Mouse (Mus musculus) cerebellum, postnatal 36 days (tissue): ENCODE data around the gene Tgds.
"Not testable (repeated sequence)": the region's sequence is repeated elsewhere in the genome, so short reads cannot be mapped to it uniquely, and the experiment has no call there.

Source experiments
- DNase-seq, 2 experiments: peaks; one replicate each; pipeline ENCODE4 v3.0.0; 2021 to 2022; ENCODE audit warnings: mixed read lengths in 2 of 2

Gene Tgds

GRCm38 (mm10) chr14:118132642-118132977, at the start of gene Tgds:
Tgds (minus strand) TSS chr14:118132755.
- peak; percentile 99 to 100 for DNase-seq

DNA sequence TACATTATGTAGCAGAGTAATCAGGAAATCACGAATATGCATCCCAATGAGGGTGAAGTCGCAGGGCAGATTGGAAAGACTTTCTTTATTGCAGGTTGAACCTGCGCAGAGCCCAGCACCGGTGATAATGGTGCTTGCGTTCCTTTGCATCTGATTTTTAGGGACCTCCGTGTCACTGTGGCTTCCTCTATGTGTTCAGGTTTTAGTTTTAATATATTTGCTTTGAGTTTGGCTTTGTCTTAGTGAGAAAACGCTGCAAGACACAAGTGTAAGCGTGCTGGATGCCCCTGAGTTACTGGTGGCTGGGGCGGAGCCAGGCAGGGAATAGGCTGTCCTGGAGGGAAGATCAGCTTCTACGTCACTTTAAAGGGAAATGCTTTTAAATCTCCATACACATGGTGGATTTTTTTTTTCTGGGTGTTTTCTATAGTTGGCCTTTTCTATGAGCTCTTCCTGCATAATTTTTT, 48.2 kb upstream of the Tgds start:
- DNase-seq: peak; percentile 58 to 64

GRCm38 (mm10) chr14:118180117-118180557, 47.6 kb upstream of the Tgds start:
- DNase-seq: peak; percentile 52

DNA sequence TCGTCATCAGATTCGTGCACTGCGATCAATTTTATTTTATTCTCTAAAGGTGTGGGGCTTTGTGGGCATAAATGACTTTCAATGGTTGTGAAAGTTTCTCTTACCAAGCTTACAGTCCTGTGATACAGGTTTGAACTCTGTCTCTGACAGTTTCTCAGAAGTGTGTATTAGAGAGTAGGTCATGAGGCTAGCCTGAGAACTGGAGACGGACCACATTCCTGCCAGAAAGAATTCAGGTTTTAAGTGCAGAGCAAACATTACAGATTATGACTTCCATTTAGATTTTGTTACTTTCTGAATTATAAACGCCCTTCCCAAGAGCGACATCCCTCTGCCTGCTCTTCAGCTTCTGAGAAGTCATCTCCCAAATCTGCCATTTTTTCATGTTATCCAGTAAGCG, 47.1 kb upstream of the Tgds start:
- DNase-seq: no peak

DNA sequence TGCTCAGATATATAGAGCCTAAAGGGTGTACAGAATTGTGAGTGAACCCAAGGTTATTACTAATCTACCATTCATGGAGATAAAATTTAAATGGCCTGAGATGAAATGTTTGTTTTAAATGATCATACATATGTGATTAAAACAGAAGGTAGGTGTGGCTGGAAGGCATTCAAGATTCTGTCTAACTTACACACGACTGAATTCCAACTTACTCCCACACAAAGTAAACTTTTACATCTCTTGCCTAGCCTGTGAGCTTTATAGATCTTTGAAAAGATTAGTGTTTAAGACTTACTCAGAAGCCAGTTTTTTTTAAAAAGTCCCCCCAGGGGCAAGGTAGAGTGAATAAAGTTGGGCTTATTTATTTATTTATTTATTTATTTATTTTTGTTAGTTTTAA, 46.7 kb upstream of the Tgds start:
- no peak for DNase-seq

DNA sequence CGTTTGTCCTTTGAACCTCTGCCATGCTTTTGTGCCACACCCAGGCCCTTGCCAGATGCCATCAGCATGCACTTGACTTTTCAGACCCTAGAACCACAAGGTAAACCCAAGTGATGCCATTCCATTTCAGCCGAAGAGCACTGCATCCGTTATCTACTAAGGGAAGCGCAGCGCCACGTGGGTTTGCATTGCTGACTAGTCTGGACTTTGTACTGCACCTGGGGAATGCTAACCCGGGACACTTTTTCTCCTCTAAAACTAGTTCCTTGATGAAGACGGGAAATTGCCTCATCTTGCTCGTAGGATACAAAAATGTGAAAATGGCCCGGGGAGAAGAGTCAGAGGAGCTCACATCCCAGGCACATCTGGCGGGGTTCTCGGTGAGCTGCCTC, 43.1 kb upstream of the Tgds start:
- DNase-seq: no peak

DNA sequence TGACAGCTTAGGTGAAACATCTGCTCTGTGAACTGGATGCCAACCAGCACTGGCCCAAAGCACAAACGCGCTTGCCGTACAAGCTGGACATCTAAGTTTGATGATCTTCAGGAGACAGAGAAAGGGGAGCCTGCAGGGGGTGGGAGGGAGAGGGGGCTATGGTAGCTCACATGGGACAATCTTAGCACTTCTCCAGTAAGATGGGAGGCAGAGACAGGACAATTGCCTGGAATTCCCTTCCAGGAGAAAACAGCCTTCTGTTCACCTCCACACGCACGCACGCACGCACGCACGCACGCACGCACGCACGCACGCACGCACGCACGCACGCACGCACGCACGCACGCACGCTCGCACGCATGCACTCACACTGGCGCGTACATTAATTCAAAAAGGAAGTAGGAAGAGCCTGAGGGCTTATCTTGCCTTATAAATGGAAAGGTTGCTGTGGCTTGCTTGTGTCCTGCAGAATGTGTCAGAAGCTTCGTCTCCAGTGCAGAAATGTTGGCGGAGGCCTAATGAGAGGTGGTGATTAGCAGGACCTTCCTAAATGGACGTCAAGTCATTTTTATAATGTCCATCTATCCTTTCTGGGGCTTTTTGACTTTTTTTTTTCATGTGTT, 42.6 kb upstream of the Tgds start:
- DNase-seq: no peak

DNA sequence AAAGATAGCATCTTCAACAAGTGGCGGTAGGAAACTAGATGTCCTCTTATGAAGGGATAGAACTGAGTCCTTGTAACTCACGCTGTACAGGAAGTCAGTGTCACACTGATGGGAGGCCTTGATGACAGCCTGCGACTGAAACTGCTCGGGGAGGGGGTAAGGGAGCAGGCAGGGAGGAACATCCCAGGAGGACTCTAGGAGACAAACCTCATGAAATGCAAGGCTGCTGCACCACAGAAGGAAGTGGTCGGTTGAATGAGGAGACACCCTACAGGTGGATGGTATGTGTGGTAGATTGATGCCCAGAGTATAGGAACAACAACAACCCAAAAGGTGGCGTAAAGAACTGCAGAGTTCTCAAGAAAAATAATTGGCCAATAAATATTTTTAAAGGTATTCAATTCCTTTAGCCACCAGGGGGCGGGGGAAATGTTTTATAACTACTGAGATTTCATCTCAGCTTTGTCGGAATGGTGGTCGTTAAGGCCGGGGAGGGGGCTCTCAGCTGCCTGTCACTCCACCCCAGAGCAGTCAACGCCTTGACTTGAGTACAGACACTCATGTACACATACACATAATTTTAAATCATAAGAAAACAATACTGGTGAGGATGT, 41.1 kb upstream of the Tgds start:
- no peak for DNase-seq

- no peak for DNase-seq
Measured at GRCm38 (mm10) chr14:118168776-118169175, 36.2 kb upstream of the Tgds start.

DNA sequence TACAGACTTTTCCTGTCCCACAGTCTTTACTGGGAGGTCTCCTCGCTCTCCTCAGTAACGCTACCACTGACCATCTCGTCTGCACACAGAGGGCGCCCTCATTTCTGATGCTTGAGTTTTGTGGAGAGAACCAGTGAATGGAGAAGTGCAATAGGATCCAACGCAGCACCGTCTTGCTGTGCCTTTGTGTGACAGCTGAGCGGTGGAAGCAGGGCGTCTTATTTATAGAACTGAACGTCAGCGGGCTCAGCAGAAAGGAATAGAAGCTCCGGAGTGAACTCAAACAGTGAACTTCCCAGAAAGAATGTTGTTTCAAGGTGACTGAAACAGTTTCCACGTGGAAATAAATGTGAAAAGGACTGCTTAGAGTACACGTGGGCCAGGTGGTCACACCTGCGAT, 30.1 kb upstream of the Tgds start:
- DNase-seq: no peak

GRCm38 (mm10) chr14:118161751-118162150, 29.2 kb upstream of the Tgds start:
- no peak for DNase-seq

- peak; percentile 54 to 56 for DNase-seq
Measured at GRCm38 (mm10) chr14:118157146-118157545, 24.6 kb upstream of the Tgds start.

- no peak for DNase-seq
Measured at GRCm38 (mm10) chr14:118156740-118157139, 24.2 kb upstream of the Tgds start.

DNA sequence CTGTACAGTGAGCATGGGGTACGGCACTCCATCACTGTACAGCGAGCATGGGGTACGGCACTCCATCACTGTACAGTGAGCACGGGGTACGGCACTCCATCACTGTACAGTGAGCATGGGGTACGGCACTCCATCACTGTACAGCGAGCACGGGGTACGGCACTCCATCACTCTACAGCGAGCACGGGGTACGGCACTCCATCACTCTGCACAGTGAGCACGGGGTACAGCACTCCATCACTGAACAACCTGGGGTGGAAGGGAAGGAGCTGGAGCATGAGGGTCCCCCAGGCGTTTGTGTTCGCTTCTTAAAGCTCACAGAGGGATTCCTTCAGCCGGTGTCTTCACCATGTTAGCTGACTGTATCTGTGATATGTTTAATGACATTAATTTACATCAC, 23.5 kb upstream of the Tgds start:
- not testable (repeated sequence) for DNase-seq

GRCm38 (mm10) chr14:118152294-118152651, 19.7 kb upstream of the Tgds start:
- no peak for DNase-seq

DNA sequence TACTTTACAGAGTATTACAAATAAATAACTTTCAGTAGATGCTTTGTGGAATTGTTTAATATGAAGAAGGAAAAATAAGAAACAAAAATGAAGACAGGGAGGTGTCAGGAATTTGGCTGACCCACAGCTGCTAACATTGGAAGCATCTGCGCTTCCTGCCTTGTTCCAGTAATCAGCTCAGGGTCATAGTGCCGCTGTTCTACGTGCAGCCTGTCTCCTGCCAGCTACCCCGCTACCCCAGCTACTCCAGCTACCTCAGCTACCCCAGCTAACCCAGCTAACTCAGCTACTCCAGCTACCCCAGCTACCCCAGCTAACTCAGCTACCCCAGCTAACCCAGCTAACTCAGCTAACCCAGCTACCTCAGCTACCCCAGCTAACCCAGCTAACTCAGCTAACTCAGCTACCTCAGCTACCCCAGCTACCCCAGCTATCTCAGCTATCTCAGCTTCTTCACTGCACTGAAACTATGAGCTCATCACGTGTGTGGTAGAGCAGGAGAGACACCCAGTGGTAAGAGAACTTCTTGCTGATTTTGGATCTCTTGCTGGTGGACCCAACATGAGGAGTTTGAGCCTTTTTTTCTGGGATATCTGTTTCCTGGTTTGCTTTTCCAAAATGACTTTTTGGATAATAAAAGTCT, 19.2 kb upstream of the Tgds start:
- no peak for DNase-seq

GRCm38 (mm10) chr14:118150656-118151551, 18.3 kb upstream of the Tgds start:
- DNase-seq: no peak

DNA sequence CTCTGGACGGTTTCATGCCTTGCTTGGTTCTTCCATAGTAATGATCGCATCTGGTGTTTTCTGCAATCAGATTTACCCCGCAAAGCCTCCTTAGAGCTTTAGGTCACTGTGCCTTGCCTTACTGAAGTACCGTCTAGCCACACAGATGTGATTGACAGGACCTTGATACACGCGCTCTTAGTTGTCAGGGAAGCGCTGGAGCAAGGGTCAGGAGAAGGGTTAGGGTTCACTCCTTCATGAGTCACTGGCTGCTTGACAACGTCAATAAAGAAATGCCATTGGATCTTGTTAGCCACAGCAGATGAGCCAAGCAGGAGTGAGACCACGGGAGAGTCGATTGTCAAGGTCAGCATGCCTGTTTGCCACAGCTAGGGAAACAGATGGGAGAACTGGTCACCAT, 16.0 kb upstream of the Tgds start:
- no peak for DNase-seq

DNA sequence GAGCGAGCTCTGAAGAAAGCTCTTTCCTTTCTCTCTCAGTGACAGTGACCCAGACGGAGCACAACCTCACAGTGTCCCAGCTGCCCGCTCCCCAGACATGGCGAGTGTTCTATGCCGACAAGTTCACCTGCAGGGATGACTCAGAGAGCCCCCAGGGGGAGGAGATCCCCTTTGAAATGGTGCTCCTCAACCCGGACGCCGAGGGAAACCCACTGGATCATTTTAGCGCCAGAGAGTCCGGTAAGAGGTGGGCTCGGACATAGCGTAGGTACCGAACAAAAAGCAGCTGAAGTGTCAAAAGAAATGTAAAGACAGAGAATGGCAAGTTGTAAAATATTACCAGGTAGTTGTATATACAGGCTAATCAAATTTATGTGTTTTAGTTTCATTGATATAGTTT, 15.5 kb upstream of the Tgds start:
- no peak for DNase-seq

DNA sequence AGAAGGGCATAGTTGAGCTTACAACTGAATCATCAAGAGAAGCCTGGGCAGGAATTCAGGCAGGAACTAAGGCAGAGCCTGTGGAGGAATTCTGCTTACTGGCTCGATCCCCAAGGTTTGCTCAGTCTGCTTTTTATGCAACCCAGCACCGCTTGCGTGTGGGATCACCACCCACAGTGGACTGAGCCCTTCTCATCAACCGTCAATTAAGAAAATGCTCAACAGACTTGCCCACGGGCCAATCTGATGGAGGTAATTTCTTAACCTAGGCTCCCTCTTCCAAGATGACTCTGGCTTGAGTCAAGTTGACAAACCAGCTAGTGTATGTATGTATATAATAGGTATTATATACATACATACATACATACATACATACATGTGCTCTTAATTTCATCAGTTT, 9.7 kb upstream of the Tgds start:
- no peak for DNase-seq

DNA sequence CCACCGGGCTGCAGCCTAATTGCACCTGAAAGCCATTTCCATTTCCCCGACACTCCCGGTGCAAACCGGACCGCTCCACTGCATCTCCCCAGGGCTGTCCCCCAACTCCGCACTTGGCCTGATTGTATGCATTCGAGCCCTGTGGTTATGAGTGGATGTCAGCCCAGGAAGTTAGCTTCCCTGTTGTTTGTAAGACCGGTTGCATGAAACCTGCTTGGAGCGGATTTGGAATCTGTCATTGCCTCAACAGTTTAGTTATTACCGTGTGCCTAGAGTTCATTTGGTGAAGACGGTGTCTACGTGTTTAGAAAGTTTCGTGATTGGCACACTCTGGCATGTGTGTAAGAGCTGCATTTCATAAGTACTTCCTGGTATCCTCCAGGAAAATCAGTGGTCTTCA, 4.9 kb upstream of the Tgds start:
- DNase-seq: no peak

DNA sequence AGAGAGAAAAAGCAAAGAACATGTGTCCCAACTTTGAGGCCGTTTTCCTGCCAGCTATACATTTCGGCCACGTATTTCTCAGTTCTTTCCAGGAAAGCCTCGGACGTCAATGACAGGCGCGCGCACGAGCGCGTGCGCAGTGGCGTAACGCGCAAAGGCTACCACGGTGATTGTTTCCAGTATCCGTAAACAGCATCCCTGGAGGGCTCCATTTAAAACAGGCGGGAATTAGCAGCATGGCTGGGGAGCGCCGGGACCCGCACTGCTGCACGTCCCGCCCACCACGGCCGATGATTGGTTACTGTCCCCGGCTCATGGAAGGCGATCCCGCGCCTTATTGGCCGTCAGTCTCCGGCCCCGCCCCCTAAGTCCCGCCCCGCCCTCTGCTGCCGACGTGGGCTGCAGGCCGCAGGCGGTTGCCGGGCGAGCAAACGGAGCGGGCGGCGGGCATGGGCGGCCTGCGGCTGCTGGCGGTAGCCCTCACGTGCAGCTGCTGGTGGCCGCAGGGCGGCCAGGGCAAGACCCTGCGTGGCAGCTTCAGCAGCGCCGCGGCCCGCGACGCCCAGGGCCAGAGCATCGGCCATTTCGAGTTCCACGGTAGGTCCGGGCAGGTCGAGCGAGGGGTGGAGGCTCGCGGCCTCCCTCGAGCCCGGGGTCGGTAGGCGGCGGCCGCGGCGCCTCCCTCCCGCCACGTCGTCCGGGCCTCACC, 4.3 kb upstream of the Tgds start, which contains the start of gene Gpr180:
Gene Gpr180, plus strand, starts transcription at position 415 of the 709 bp plus-strand sequence.
- DNase-seq: peak; percentile 98
